Mouse (Mus musculus) G1E (cell line): ENCODE results near the gene Evx1.

ENCODE experiments used
- CTCF ChIP-seq: IDR thresholded peaks from 2 replicates; pipeline ENCODE4 v1.5.1; 2012; ENCODE audit warnings: low read depth, low read length, inconsistent platforms, mixed read lengths
- TAL1 ChIP-seq: conservative IDR thresholded peaks from 2 replicates; pipeline ENCODE4 v1.6.1; 2012; ENCODE audit warnings: low read depth, low read length, inconsistent platforms, mixed read lengths

DNA sequence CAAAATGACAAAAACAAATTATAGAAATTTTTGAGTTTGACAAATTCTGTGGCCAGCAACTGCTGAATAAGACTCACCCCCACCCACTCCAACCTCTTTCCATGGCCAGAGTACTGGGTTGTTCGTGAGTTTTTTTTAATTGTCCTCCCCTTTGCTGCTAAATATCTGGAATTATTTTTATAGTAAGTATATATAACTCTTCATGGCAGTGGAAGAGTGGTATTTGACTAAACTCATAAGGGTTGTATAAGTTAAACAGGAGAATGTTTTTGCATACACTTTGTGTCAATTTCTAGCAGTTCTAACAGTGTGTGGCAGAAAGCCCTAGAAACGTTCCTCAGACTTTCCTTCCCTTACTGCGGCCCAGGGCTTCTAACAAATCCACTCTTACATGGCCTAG, 45.6 kb upstream of the Evx1 start:
- TF ChIP-seq CTCF: no peak
- TF ChIP-seq TAL1: no peak
